ENCODE assay signal across 16 mouse cellular contexts in genomic region chr14:115431967-115432366, GRCm38 (mm10).
"Had no signal": no experiment of that assay in that cellular context is flagged by ENCODE, and none has a peak within 500 bp of the region (broad histone marks: within the 10 kb centered on the region; RNA-seq: fewer than 3 reads in every experiment).

No protein-coding gene starts in this region.

- H3K27ac ChIP-seq: kidney, postnatal 0 days; limb, embryonic 12.5 days; liver, embryonic 13.5 days; lung, embryonic 15.5 days; macrophage; midbrain, embryonic 13.5 days had no signal

- H3K4me1 ChIP-seq: limb, embryonic 12.5 days; liver, embryonic 13.5 days; lung, embryonic 15.5 days; midbrain, embryonic 13.5 days had no signal

- H3K9ac ChIP-seq: limb, embryonic 12.5 days; liver, embryonic 13.5 days; liver, postnatal 0 days; lung, embryonic 15.5 days; midbrain, embryonic 13.5 days had no signal

- H3K36me3 ChIP-seq: limb, embryonic 12.5 days; liver, embryonic 13.5 days; lung, embryonic 15.5 days; midbrain, embryonic 13.5 days had no signal

- DNase-seq: kidney, adult 8-10 months; kidney, postnatal 36 days; liver; liver, embryonic 13.5 days; liver, postnatal 0 days; lung, postnatal 14 days; right cerebral cortex, postnatal 4 days; spleen, adult 18-20 months; thymus, adult 2 months; thymus, postnatal 25 days had no signal

- H3K9me3 ChIP-seq: limb, embryonic 12.5 days; liver, embryonic 13.5 days; lung, embryonic 15.5 days; midbrain, embryonic 13.5 days had no signal

- H3K4me2 ChIP-seq: limb, embryonic 12.5 days; liver, embryonic 13.5 days; lung, embryonic 15.5 days; midbrain, embryonic 13.5 days had no signal

- ATAC-seq: liver, postnatal 0 days; midbrain, embryonic 13.5 days had no signal

- H3K4me3 ChIP-seq: limb, embryonic 12.5 days; liver, embryonic 13.5 days; lung, embryonic 15.5 days; midbrain, embryonic 13.5 days; myocyte had no signal

- H3K27me3 ChIP-seq: limb, embryonic 12.5 days; liver, embryonic 13.5 days; lung, embryonic 15.5 days; midbrain, embryonic 13.5 days had no signal
